Mouse (Mus musculus) cerebellum, postnatal 4 days (tissue): ENCODE results near the gene Nck1.
A peak's percentile ranks its signal among the peaks of the same experiment; 100 is the strongest.

Experiments
- DNase-seq, 2 experiments: peaks; one replicate each; pipeline ENCODE4 v3.0.0; 2022; ENCODE audit warnings: low spot score in 2 of 2, mixed read lengths in 1 of 2

The Nck1 gene

DNA sequence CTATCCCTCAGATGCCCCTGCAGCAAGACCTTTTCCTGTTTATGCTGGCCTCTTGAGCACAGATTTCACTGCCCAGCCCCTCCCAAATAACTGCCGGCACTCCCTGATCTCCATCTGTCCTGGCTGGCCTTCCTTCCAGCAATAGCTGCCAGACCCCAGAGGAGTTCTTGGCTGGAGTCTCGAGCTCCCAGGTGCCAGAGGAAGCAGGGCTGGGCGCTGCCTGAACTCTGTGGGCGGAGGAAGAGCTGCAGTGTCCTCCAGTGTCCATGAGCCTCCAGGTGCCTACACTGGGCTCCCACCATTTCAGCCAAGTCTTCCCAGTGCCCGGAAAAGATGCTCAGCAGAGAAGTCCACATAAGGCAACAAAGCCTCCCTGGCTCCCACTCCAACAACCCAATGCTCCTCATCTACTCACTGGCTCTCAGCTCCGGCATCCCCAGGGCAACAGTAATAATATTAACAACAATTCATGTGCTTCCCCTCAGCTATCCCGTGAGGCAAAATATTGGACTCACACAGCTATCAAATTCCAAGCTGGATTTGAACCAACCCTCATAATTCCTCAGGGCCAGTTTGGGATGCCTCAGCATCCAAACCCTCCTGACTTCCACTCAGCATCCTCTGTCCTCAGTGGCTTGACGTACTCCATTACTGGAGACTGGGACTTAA lies 74.9 kb downstream of the Nck1 start:
- peak; percentile 46 to 83 for DNase-seq

DNA sequence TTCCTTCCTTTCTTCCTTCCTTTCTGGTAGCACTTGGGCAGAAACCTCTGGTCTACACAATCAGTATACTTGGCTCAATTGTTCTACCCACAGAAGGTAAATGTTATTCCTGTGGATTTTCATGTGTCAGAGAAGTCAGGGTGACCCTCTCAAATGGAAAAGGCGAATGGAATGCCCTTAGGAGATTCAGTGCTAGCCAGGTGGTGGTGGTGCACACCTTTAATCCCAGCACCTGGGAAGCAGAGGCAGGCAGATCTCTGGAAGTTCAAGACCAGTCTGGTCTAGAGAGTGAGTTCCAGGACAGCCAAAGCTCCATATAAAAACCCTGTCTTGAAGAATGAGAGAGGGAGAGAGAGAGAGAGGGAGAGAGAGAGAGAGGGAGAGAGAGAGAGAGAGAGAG lies 75.7 kb downstream of the Nck1 start:
- no peak for DNase-seq

GRCm38 (mm10) chr9:100469681-100470080 lies 76.3 kb downstream of the Nck1 start:
- DNase-seq: no peak

DNA sequence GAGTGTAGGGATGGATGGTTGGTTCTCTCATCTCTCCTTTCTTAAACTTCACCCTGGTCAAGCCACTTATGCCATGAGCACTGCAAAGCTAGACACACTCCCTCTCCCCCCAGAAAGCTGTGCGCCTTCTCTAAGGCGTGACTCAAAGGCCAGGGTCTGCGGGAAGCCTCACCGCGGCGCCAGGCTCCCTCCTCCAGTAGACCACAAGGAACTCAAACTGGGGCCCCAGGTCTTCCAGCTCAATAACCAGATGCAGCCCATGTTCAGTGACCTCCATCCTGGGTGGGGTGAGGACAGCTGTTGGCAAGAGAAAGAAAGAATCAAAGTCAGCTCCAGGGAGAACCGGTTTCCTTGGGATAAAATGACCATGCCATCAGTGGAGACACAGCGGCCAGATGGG lies 77.8 kb downstream of the Nck1 start:
- no peak for DNase-seq

- DNase-seq: peak in 1 of 2 experiments; percentile 72
Measured at GRCm38 (mm10) chr9:100467653-100468052, 78.3 kb downstream of the Nck1 start.

DNA sequence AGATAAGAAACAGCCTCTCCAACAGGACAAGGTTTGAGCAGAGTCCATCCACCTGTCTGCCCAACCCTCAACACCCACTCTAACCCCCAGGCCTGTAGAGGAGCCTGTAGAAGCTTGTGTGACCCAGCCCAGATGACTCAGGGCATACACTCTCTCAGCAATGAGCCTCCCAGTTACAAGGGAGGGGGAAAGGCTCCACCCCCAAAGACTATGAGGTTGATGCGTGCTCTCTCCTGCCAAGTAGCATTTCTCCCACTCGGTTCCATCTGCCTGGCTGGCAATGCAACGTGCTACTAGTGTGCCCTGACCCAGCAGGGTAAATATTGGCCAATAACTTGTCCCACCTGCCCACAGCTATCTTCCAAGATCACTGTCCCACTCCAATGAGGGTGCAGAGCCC lies 79.2 kb downstream of the Nck1 start:
- peak in 1 of 2 experiments; percentile 52 for DNase-seq

DNA sequence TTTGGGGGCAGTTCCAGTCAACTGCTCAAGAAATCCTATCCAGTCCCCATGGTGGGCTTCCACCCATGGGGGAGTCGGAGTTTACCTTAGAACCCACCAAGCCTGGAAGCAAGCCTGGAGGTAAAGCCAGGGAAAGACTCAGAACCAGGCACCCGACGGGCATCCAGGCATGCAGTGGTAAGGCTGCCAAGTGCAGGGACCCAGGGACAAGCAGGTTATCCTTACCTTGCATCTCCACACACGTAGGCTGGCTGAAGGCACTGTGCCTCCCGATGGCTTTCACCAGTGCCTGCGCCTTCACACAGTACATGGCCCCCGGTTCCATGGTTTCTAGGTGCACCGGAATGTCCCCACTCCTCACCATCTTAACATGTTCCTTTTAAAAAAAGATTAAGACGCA lies 79.9 kb downstream of the Nck1 start:
- no peak for DNase-seq

- DNase-seq: no peak
Measured at GRCm38 (mm10) chr9:100465380-100465779, 80.6 kb downstream of the Nck1 start.

GRCm38 (mm10) chr9:100463771-100464170 lies 82.2 kb downstream of the Nck1 start:
- no peak for DNase-seq

DNA sequence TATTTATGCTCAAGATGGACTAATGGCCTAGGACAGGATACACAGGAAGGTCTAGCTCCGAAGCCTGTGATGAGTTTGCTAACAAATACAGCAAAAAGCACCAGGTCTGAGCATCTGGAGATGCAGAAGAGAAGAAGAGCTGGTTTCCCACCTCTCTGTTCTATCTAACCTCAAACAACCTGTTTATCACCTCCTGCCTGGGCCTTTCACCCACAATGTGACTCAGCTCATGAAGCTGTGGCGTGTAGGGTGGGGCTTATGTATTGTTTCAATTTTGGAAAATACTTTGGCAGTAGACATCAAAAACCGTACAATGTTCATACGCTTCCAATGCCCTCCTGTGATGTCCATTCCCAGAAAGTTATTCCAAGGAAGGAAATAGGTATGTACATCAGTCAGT lies 83.8 kb downstream of the Nck1 start:
- no peak for DNase-seq

DNA sequence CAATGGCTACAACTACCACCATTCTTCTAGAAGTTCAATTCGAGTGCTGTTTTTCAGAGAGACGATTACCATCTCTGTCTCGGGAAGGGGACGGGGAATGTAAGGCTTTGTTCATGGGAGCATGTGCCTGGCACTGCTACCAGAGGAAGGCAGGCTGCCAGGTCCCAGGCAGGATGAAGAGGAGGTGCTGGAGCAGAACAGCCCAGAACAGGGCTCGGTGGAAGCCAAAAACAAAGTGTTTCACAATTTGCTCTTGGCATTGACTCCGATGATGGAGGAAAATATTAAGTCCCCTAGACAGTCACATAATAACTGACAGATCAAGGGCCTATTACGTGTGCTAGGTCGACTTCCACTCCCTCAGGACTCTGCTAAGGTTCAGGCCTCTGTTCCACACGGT lies 84.3 kb downstream of the Nck1 start:
- DNase-seq: peak in 1 of 2 experiments; percentile 69

GRCm38 (mm10) chr9:100460203-100460602 lies 85.7 kb downstream of the Nck1 start:
- DNase-seq: no peak

- DNase-seq: no peak
Measured at GRCm38 (mm10) chr9:100457971-100458681, 87.8 kb downstream of the Nck1 start.

DNA sequence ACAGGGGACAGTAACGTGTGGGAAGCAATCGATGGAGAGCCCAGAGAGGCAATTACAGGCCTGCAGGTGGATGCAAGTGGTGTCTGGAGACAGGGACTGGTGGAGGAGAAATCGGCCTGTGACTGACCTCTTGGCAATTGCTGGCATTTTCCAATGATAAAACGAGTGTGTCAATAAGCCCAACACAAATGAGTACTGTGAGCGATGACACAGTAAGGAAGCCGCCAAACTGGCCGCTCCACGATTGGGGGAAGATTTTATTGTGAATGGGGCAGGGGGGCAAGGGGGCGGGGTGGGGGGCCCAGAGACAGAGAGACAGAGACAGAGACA lies 91.3 kb downstream of the Nck1 start:
- no peak for DNase-seq

- DNase-seq: peak; percentile 68 to 88
Measured at GRCm38 (mm10) chr9:100453944-100454663, 91.8 kb downstream of the Nck1 start.

- no peak for DNase-seq
Measured at GRCm38 (mm10) chr9:100452432-100452831, 93.5 kb downstream of the Nck1 start.

- peak; percentile 90 to 91 for DNase-seq
Measured at GRCm38 (mm10) chr9:100446059-100446686, 99.8 kb downstream of the Nck1 start.
